Mouse (Mus musculus): ENCODE data around the gene Tmem108. TPM values are rescaled to one million over a fixed set of nuclear protein-coding genes. Genes with fewer than 3 reads are reported as not detected.

Gene Tmem108
- polyA plus RNA-seq, 1 experiment from 2014 or later: 88.6 TPM

DNA sequence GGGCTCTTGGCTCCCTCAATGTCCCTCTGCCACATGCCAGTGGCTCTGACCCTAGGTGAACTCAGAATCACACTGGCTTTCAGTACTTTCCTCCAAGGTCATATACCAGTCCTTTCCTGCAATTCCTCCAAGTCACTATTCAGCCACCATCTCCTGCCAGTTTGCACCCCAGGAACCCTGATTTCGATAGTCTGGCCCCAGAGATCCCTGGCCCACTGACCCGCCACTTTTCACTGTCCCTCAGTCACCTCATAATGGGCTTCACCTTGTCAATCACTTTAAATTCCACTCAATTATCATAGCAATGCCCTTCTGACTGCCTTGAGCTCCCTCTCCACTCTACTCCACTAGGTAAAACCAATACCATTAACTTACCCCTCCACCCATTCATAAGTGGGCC is 31.9 kb downstream of the Tmem108 start:
- Histone ChIP-seq H3K4me2 (ENCODE audit: low read length) (no peak overlapping the region), H3K36me3 (ENCODE audit: control insufficient read depth, insufficient read depth) (no peaks in the 10 kb centered on the region), H3K27me3 (replicated peaks; ENCODE audit: control insufficient read depth, insufficient read depth, low read length) (no peaks in the 10 kb centered on the region), H3K4me3 (replicated peaks; ENCODE audit: low read length) (no peak overlapping the region), H3K27ac (ENCODE audit: low read length) (no peak overlapping the region), H3K4me1 (replicated peaks; ENCODE audit: control insufficient read depth, insufficient read depth, low read length) (peaks cover 9% of the 10 kb centered on the region), H3K9ac (replicated peaks; ENCODE audit: low read depth, low read length) (no peak overlapping the region), H3K9me3 (ENCODE audit: control insufficient read depth, low read length) (no peaks in the 10 kb centered on the region)
- ATAC-seq: no peak
- 86% methylated on average over 2 of the region's 2 CpGs for WGBS

DNA sequence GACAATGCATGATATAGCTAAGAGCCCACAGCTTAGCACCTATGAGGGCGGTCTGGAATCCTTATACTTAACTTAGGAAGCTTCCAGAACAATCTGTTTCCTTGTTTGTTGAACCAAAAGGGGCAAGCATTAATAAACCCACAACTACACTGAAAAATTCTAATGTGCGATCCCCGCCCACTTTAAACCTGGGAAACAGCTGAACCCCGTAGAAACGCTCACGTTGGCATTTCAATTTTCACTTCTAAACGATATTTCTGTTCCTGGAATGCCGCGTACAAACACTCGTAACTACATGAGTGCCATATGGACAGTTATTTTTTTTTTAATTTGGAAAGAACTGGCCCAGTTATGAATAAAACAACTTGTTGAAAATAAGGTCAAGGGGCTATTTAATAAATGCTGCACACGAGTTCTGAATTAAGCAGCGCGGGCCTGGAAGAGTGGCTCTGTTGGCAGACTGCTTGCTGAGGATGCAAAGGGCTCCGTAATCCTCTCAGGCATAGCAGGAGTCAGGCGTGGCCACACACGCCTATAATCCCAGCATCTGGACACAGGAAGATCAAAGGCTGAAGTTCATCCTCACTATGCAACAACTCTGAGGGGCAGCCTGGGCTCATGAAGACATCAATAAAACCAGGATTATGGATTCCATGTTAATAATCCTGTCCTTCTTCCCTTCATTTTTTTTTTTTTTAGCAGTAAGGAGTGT is 34.7 kb downstream of the Tmem108 start:
- H3K9ac ChIP-seq (replicated peaks; ENCODE audit: low read depth, low read length): no peak overlapping the region
- peak overlapping the region; percentile 67 for H3K27ac ChIP-seq (ENCODE audit: low read length)
- ATAC-seq: no peak
- 68% methylated on average over 16 of the region's 16 CpGs for WGBS
- H3K4me2 ChIP-seq (ENCODE audit: low read length): no peak overlapping the region
- peaks cover 9% of the 10 kb centered on the region for H3K4me1 ChIP-seq (replicated peaks; ENCODE audit: control insufficient read depth, insufficient read depth, low read length)
- no peaks in the 10 kb centered on the region for H3K27me3 ChIP-seq (replicated peaks; ENCODE audit: control insufficient read depth, insufficient read depth, low read length)
- no peaks in the 10 kb centered on the region for H3K9me3 ChIP-seq (ENCODE audit: control insufficient read depth, low read length)
- H3K4me3 ChIP-seq (replicated peaks; ENCODE audit: low read length): no peak overlapping the region
- H3K36me3 ChIP-seq (ENCODE audit: control insufficient read depth, insufficient read depth): no peaks in the 10 kb centered on the region

DNA sequence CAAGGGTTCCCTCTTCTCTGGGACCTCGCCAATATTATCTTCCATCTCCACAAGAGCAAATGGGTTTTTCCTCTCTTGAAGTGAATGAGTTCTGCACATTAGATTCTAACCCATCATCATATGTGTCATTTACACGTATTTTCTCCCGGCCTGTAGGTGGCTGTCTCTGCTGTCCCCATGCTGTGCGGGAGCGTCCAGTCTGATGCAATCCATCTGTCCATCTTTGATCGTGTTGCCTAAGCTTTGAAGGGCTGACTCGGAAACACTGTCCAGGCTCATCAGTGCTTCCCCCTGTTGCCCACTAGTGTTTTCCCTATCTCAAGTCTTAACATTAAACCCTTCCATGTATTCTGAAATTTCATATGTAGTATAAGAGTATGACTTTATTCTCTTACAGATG is 36.1 kb downstream of the Tmem108 start:
- Histone ChIP-seq H3K27me3 (replicated peaks; ENCODE audit: control insufficient read depth, insufficient read depth, low read length) (no peaks in the 10 kb centered on the region), H3K9me3 (ENCODE audit: control insufficient read depth, low read length) (no peaks in the 10 kb centered on the region), H3K9ac (replicated peaks; ENCODE audit: low read depth, low read length) (no peak overlapping the region), H3K4me1 (replicated peaks; ENCODE audit: control insufficient read depth, insufficient read depth, low read length) (peaks cover 9% of the 10 kb centered on the region), H3K4me3 (replicated peaks; ENCODE audit: low read length) (no peak overlapping the region), H3K36me3 (ENCODE audit: control insufficient read depth, insufficient read depth) (no peaks in the 10 kb centered on the region), H3K27ac (ENCODE audit: low read length) (no peak overlapping the region), H3K4me2 (ENCODE audit: low read length) (no peak overlapping the region)
- WGBS: 86% methylated on average over 7 of the region's 7 CpGs
- ATAC-seq: no peak

DNA sequence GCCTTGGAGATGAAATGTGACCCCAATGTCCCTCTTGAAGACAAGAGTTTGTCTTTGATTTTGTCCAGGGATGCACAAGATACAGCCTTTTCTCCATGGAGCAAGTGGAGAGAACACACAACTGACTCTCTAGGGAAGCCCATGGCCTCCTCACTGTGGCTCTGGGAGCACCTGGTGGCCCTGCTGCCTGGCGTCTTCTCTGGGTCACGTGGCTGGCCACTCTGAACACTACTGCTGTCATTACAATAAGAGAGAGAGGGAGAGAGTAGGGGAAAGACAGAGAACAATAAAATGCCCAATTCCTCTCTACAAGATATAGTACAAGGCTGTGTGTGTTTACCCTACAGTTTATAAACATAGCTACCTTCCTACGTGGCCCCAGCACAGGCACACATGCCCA is 40.2 kb downstream of the Tmem108 start:
- Histone ChIP-seq H3K4me2 (ENCODE audit: low read length) (no peak overlapping the region), H3K4me3 (replicated peaks; ENCODE audit: low read length) (no peak overlapping the region), H3K9ac (replicated peaks; ENCODE audit: low read depth, low read length) (no peak overlapping the region), H3K36me3 (ENCODE audit: control insufficient read depth, insufficient read depth) (no peaks in the 10 kb centered on the region), H3K27me3 (replicated peaks; ENCODE audit: control insufficient read depth, insufficient read depth, low read length) (no peaks in the 10 kb centered on the region), H3K9me3 (ENCODE audit: control insufficient read depth, low read length) (no peaks in the 10 kb centered on the region), H3K4me1 (replicated peaks; ENCODE audit: control insufficient read depth, insufficient read depth, low read length) (peaks cover 3% of the 10 kb centered on the region), H3K27ac (ENCODE audit: low read length) (no peak overlapping the region)
- WGBS: 86% methylated on average over 3 of the region's 3 CpGs
- no peak for ATAC-seq

DNA sequence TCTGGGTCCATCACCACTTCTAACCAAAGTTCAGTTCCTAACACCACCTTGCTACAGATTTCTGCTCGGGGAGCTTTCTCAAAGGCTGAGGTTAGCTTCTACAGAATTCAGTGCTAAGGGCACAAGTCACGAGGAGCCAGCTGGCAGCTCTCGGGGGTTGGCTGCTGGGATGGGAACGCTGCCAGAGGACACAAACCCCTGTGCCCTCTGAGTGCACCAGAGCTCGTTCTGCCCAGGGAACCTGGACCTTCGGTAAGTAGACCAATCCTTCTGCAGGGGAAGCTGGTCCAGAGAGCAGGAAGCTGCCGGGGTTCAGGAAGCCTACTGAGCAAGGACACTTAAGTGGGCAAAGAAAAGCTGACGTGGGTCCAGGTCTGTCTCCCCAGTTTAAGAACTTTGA is 40.6 kb downstream of the Tmem108 start:
- 83% methylated on average over 8 of the region's 8 CpGs for WGBS
- Histone ChIP-seq H3K9me3 (ENCODE audit: control insufficient read depth, low read length) (no peaks in the 10 kb centered on the region), H3K27ac (ENCODE audit: low read length) (no peak overlapping the region), H3K4me2 (ENCODE audit: low read length) (no peak overlapping the region), H3K4me3 (replicated peaks; ENCODE audit: low read length) (no peak overlapping the region), H3K4me1 (replicated peaks; ENCODE audit: control insufficient read depth, insufficient read depth, low read length) (no peaks in the 10 kb centered on the region), H3K9ac (replicated peaks; ENCODE audit: low read depth, low read length) (no peak overlapping the region), H3K27me3 (replicated peaks; ENCODE audit: control insufficient read depth, insufficient read depth, low read length) (no peaks in the 10 kb centered on the region), H3K36me3 (ENCODE audit: control insufficient read depth, insufficient read depth) (no peaks in the 10 kb centered on the region)
- ATAC-seq: no peak

DNA sequence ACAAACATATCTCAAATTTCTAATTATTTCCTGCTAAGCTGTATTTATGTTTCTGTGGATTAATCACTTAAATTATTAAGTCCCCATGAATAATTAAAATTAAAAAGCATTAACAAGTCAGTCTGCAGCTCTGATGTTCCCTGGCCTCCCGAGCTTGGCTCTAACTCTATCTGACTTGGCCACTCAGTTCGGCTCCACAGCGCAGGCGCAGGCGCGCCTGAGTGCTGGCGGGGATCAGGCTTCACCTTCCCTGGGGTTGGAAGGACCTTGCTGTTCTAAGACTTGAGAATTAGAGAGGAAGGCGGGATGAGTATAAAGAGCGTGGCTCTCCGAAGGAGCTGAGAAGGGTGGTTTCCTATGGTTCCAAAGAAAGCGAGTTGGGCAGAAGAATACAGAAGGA is 41.6 kb downstream of the Tmem108 start:
- no peak overlapping the region for H3K27ac ChIP-seq (ENCODE audit: low read length)
- WGBS: 90% methylated on average over 11 of the region's 11 CpGs
- no peaks in the 10 kb centered on the region for H3K36me3 ChIP-seq (ENCODE audit: control insufficient read depth, insufficient read depth)
- no peak for ATAC-seq
- no peaks in the 10 kb centered on the region for H3K27me3 ChIP-seq (replicated peaks; ENCODE audit: control insufficient read depth, insufficient read depth, low read length)
- no peak overlapping the region for H3K4me2 ChIP-seq (ENCODE audit: low read length)
- no peak overlapping the region for H3K9ac ChIP-seq (replicated peaks; ENCODE audit: low read depth, low read length)
- no peak overlapping the region for H3K4me3 ChIP-seq (replicated peaks; ENCODE audit: low read length)
- H3K4me1 ChIP-seq (replicated peaks; ENCODE audit: control insufficient read depth, insufficient read depth, low read length): no peaks in the 10 kb centered on the region
- no peaks in the 10 kb centered on the region for H3K9me3 ChIP-seq (ENCODE audit: control insufficient read depth, low read length)

DNA sequence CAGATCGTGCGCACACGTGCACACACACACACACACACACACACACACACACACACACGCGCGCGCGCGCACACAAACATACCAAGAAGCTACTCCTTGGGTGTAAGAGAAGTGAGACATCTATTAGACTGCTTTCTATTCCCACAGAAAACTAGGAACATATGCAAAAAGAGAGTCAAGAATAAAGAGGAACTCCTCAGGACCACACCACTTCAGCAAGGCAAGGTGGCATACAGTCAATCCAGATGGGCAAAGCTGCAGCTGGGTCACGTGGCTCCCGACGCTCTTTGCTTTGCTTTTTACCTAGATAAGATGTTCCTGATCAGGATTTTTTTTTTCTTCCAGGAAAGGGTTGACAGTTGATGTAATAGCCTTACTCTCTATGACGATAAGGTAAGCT is 45.6 kb downstream of the Tmem108 start:
- WGBS: 98% methylated on average over 13 of the region's 13 CpGs
- H3K4me1 ChIP-seq (replicated peaks; ENCODE audit: control insufficient read depth, insufficient read depth, low read length): peaks cover 5% of the 10 kb centered on the region
- no peak overlapping the region for H3K4me3 ChIP-seq (replicated peaks; ENCODE audit: low read length)
- H3K27ac ChIP-seq (ENCODE audit: low read length): no peak overlapping the region
- no peaks in the 10 kb centered on the region for H3K36me3 ChIP-seq (ENCODE audit: control insufficient read depth, insufficient read depth)
- H3K27me3 ChIP-seq (replicated peaks; ENCODE audit: control insufficient read depth, insufficient read depth, low read length): no peaks in the 10 kb centered on the region
- no peak overlapping the region for H3K9ac ChIP-seq (replicated peaks; ENCODE audit: low read depth, low read length)
- no peaks in the 10 kb centered on the region for H3K9me3 ChIP-seq (ENCODE audit: control insufficient read depth, low read length)
- no peak for ATAC-seq
- no peak overlapping the region for H3K4me2 ChIP-seq (ENCODE audit: low read length)

DNA sequence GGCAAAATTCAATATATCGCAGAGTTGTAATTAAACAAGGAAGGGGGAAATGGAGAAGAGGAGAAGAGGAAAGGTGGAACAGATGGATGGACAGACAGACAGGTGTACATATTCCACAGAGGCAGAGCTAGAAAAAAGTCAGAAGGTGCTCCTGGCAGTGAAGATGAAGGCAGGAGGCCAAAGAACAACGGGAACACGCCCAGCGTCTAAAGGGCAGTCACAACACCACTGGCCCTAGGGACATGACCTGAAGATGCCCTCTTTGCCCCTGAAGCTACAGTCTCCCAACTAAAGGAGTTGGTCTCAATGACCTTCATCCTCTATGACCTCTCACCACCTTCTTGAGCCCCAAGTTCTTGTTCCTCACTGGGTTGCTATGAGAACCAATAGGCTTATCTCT is 46.3 kb downstream of the Tmem108 start:
- H3K27me3 ChIP-seq (replicated peaks; ENCODE audit: control insufficient read depth, insufficient read depth, low read length): no peaks in the 10 kb centered on the region
- H3K4me3 ChIP-seq (replicated peaks; ENCODE audit: low read length): no peak overlapping the region
- no peak overlapping the region for H3K9ac ChIP-seq (replicated peaks; ENCODE audit: low read depth, low read length)
- H3K9me3 ChIP-seq (ENCODE audit: control insufficient read depth, low read length): no peaks in the 10 kb centered on the region
- no peak overlapping the region for H3K4me2 ChIP-seq (ENCODE audit: low read length)
- ATAC-seq: no peak
- H3K4me1 ChIP-seq (replicated peaks; ENCODE audit: control insufficient read depth, insufficient read depth, low read length): peaks cover 5% of the 10 kb centered on the region
- H3K36me3 ChIP-seq (ENCODE audit: control insufficient read depth, insufficient read depth): no peaks in the 10 kb centered on the region
- H3K27ac ChIP-seq (ENCODE audit: low read length): no peak overlapping the region
- WGBS: 93% methylated on average over 4 of the region's 4 CpGs

DNA sequence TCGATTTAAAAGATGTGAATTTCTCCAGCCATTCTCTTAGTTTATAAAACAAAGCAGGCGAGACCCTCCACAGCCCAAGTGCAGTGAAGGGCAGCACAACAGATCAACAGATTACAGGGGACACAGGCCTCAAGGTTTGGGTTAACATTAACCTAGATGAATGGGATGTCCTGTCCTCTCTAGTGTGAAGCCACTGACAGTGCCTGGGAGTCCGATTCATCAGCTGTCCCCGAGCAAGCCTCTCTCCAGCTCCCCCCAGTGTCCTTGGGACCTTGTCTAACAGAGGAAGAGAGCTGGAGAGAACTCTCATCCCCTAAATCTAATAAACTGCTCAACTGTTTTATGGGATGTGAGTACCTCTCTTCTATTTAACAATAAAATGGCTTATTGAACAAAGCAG is 48.4 kb downstream of the Tmem108 start:
- ATAC-seq: no peak
- Histone ChIP-seq H3K4me1 (replicated peaks; ENCODE audit: control insufficient read depth, insufficient read depth, low read length) (peaks cover 5% of the 10 kb centered on the region), H3K9me3 (ENCODE audit: control insufficient read depth, low read length) (no peaks in the 10 kb centered on the region), H3K4me3 (replicated peaks; ENCODE audit: low read length) (no peak overlapping the region), H3K4me2 (ENCODE audit: low read length) (no peak overlapping the region), H3K36me3 (ENCODE audit: control insufficient read depth, insufficient read depth) (no peaks in the 10 kb centered on the region), H3K9ac (replicated peaks; ENCODE audit: low read depth, low read length) (no peak overlapping the region), H3K27ac (ENCODE audit: low read length) (no peak overlapping the region), H3K27me3 (replicated peaks; ENCODE audit: control insufficient read depth, insufficient read depth, low read length) (no peaks in the 10 kb centered on the region)
- whole genome bisulfite sequencing: 93% methylated on average over 4 of the region's 4 CpGs

DNA sequence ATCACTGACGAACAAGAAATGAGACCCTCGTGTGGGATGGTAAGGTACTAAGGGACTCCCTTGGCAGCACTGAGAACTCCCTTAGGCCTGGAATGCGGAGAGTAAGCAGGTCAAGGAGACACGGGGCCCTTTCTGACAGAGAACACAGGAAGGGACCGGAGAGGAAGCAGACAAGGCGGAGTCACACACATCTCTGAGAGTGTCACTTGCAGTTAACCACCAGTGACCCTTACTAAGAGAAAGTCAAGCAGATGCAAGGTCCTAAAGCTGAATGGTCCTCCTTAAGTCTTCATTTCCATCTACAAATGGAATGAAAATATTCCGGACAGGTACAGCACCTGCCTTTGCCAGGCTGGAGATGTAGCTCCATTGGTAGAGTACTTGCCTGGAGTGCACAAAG is 48.9 kb downstream of the Tmem108 start:
- Histone ChIP-seq H3K27ac (ENCODE audit: low read length) (no peak overlapping the region), H3K4me2 (ENCODE audit: low read length) (no peak overlapping the region), H3K36me3 (ENCODE audit: control insufficient read depth, insufficient read depth) (no peaks in the 10 kb centered on the region), H3K27me3 (replicated peaks; ENCODE audit: control insufficient read depth, insufficient read depth, low read length) (no peaks in the 10 kb centered on the region), H3K4me3 (replicated peaks; ENCODE audit: low read length) (no peak overlapping the region), H3K9me3 (ENCODE audit: control insufficient read depth, low read length) (no peaks in the 10 kb centered on the region), H3K4me1 (replicated peaks; ENCODE audit: control insufficient read depth, insufficient read depth, low read length) (peaks cover 5% of the 10 kb centered on the region), H3K9ac (replicated peaks; ENCODE audit: low read depth, low read length) (no peak overlapping the region)
- WGBS: 83% methylated on average over 7 of the region's 7 CpGs
- ATAC-seq: no peak

All from forebrain, embryonic 16.5 days (tissue).